In genomic region chr11:33701958-33702459, GRCm38 (mm10) we compare ENCODE assay signal across 22 mouse cellular contexts.
A peak's percentile ranks its signal among the peaks of the same experiment; 100 is the strongest.
DNase-seq lines count a peak whose midpoint lies in the region; ATAC-seq lines count a peak whose summit lies in the region.
"Had no signal": no experiment of that assay in that cellular context is flagged by ENCODE, and none has a peak within 500 bp of the region (broad histone marks: within the 10 kb centered on the region; RNA-seq: fewer than 3 reads in every experiment).

No protein-coding gene starts in this region.

- no peaks in the 10 kb centered on the region for H3K36me3 ChIP-seq in heart, embryonic 10.5 days
- H3K36me3 ChIP-seq in midbrain, embryonic 12.5 days: no peaks in the 10 kb centered on the region
- H3K36me3 ChIP-seq in midbrain, embryonic 10.5 days: no peaks in the 10 kb centered on the region
- H3K36me3 ChIP-seq in intestine, embryonic 16.5 days (ENCODE audit: control insufficient read depth, insufficient read depth, low read length): no peaks in the 10 kb centered on the region
- H3K36me3 ChIP-seq: embryonic facial prominence, embryonic 15.5 days; kidney, embryonic 15.5 days; limb, embryonic 12.5 days; liver, embryonic 12.5 days; neural tube, embryonic 13.5 days had no signal

- peak; percentile 58 for DNase-seq in heart, embryonic 10.5 days (ENCODE audit: low spot score)
- no peak for DNase-seq in heart, adult 18-20 months
- no peak for DNase-seq in midbrain, embryonic 10.5 days (ENCODE audit: low spot score)
- peak; percentile 47 for DNase-seq in R1 (ENCODE audit: low read depth, low spot score)
- DNase-seq: adrenal gland, postnatal 14 days; B cell, adult 2 months; cerebellum, adult 11-12 months; cerebellum, postnatal 25 days; embryo, embryonic 11 days; heart, adult 2 months; lung, embryonic 14.5 days; thymus, adult 2 months had no signal

- no peak overlapping the region for H3K4me3 ChIP-seq in heart, embryonic 10.5 days
- no peak overlapping the region for H3K4me3 ChIP-seq in midbrain, embryonic 12.5 days
- H3K4me3 ChIP-seq in midbrain, embryonic 10.5 days: no peak overlapping the region
- no peak overlapping the region for H3K4me3 ChIP-seq in intestine, embryonic 16.5 days (ENCODE audit: low read length)
- H3K4me3 ChIP-seq: embryonic facial prominence, embryonic 15.5 days; heart, adult 2 months; kidney, embryonic 15.5 days; limb, embryonic 12.5 days; liver, embryonic 12.5 days; neural tube, embryonic 13.5 days had no signal

- no peak overlapping the region for H3K27ac ChIP-seq in heart, embryonic 10.5 days
- no peak overlapping the region for H3K27ac ChIP-seq in midbrain, embryonic 12.5 days (replicated peaks)
- H3K27ac ChIP-seq in midbrain, embryonic 10.5 days (replicated peaks): no peak overlapping the region
- H3K27ac ChIP-seq in intestine, embryonic 16.5 days (ENCODE audit: low read length): no peak overlapping the region
- H3K27ac ChIP-seq: embryonic facial prominence, embryonic 15.5 days; heart, adult 2 months; kidney, embryonic 15.5 days; limb, embryonic 12.5 days; liver, embryonic 12.5 days; neural tube, embryonic 13.5 days had no signal

- H3K9me3 ChIP-seq in heart, embryonic 10.5 days: no peaks in the 10 kb centered on the region
- no peaks in the 10 kb centered on the region for H3K9me3 ChIP-seq in midbrain, embryonic 12.5 days
- H3K9me3 ChIP-seq in midbrain, embryonic 10.5 days (replicated peaks): no peaks in the 10 kb centered on the region
- H3K9me3 ChIP-seq in intestine, embryonic 16.5 days (ENCODE audit: control insufficient read depth, low read length): no peaks in the 10 kb centered on the region
- H3K9me3 ChIP-seq: embryonic facial prominence, embryonic 15.5 days; kidney, embryonic 15.5 days; limb, embryonic 12.5 days; liver, embryonic 12.5 days; neural tube, embryonic 13.5 days had no signal

- no peak overlapping the region for H3K4me2 ChIP-seq in midbrain, embryonic 12.5 days (replicated peaks)
- H3K4me2 ChIP-seq in intestine, embryonic 16.5 days (ENCODE audit: low read depth, low read length): no peak overlapping the region
- H3K4me2 ChIP-seq: embryonic facial prominence, embryonic 15.5 days; kidney, embryonic 15.5 days; limb, embryonic 12.5 days; liver, embryonic 12.5 days; lung, embryonic 14.5 days; neural tube, embryonic 13.5 days had no signal

- no peak overlapping the region for H3K9ac ChIP-seq in midbrain, embryonic 12.5 days (replicated peaks)
- no peak overlapping the region for H3K9ac ChIP-seq in intestine, embryonic 16.5 days (ENCODE audit: low read depth, low read length)
- H3K9ac ChIP-seq: embryonic facial prominence, embryonic 15.5 days; kidney, embryonic 15.5 days; limb, embryonic 12.5 days; liver, embryonic 12.5 days; lung, embryonic 14.5 days; neural tube, embryonic 13.5 days had no signal

- 51% methylated on average over 2 of the region's 2 CpGs for WGBS in heart, embryonic 10.5 days
- WGBS in midbrain, embryonic 12.5 days: 34% methylated on average over 2 of the region's 2 CpGs
- WGBS in midbrain, embryonic 10.5 days: 64% methylated on average over 2 of the region's 2 CpGs
- 49% methylated on average over 2 of the region's 2 CpGs for WGBS in intestine, embryonic 16.5 days

- no peaks in the 10 kb centered on the region for H3K4me1 ChIP-seq in heart, embryonic 10.5 days
- H3K4me1 ChIP-seq in midbrain, embryonic 12.5 days: no peaks in the 10 kb centered on the region
- H3K4me1 ChIP-seq in midbrain, embryonic 10.5 days: peaks cover 13% of the 10 kb centered on the region
- H3K4me1 ChIP-seq in intestine, embryonic 16.5 days (ENCODE audit: control insufficient read depth, insufficient read depth, low read length): 0 out of 2 replicates have a peak, but pooled peaks cover under 1% of the 10 kb centered on the region
- H3K4me1 ChIP-seq: embryonic facial prominence, embryonic 15.5 days; kidney, embryonic 15.5 days; liver, embryonic 12.5 days had no signal

- H3K27me3 ChIP-seq in heart, embryonic 10.5 days (ENCODE audit: insufficient read depth, poor library complexity, severe bottlenecking): no peaks in the 10 kb centered on the region
- H3K27me3 ChIP-seq in midbrain, embryonic 12.5 days: no peaks in the 10 kb centered on the region
- H3K27me3 ChIP-seq in midbrain, embryonic 10.5 days (ENCODE audit: low read depth, poor library complexity, severe bottlenecking): no peaks in the 10 kb centered on the region
- no peaks in the 10 kb centered on the region for H3K27me3 ChIP-seq in intestine, embryonic 16.5 days (replicated peaks; ENCODE audit: control insufficient read depth, insufficient read depth, low read length)
- H3K27me3 ChIP-seq: embryonic facial prominence, embryonic 15.5 days; kidney, embryonic 15.5 days; limb, embryonic 12.5 days; liver, embryonic 12.5 days; neural tube, embryonic 13.5 days had no signal

- ATAC-seq in midbrain, embryonic 12.5 days (ENCODE audit: low FRiP score, low read depth): 0 out of 2 replicates have a peak, but pooled peaks have one; percentile 58
- 0 out of 2 replicates have a peak, but pooled peaks have one; percentile 21 for ATAC-seq in megakaryocyte, adult 5-6 weeks (ENCODE audit: poor library complexity, severe bottlenecking)
- ATAC-seq in intestine, embryonic 16.5 days: no peak
- ATAC-seq: intestine, postnatal 0 days; liver, embryonic 12.5 days; Patski had no signal

Comparison
In these comparisons a context has a peak if more than half of its experiments do, and no peak if none do; other contexts are left out.
1. DNase-seq: peak in heart, embryonic 10.5 days (single experiment) and R1 (single experiment); none in heart, adult 18-20 months (0 of 2) and midbrain, embryonic 10.5 days (single experiment).